Mouse (Mus musculus): Measurements from ENCODE around the gene Taf5l. TPM values are rescaled to one million over a fixed set of nuclear protein-coding genes. Genes with fewer than 3 reads are reported as not detected.
"Not testable (repeated sequence)": the region's sequence is repeated elsewhere in the genome, so short reads cannot be mapped to it uniquely, and the experiment has no call there.

The Taf5l gene
- polyA plus RNA-seq, 1 experiment from 2014 or later = 41.6 TPM

DNA sequence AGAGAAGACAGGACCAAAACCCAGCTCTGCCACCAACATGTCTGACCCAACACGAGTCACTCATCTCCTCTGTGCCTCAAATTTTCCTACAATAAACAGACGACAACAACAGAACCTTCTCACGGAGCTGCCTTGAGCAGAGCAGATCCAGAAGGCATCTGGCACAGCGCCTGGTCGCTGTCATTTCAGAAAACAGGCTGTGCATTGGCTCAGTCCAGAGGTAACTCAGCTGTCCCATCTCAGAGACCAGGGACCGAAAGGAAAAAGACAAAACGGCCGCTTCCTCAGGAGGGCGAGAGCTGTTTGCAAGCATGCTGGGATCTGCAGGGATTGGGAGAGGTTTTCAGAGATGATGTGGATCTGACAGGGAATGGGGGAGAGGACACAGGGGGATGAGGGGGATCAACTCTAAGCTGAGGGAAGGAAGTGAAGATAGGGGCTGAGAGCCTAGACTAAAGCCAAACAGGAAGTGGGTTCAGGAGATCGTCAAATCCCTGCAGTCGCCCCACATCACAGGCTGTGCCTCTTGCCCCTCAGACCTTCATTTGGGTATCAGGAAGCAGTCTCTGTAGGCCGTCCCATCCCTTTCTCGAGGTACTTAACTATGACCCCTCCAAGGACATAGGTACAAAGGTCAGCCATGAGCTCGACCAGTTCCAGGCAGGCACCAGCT lies 42.9 kb downstream of the Taf5l start:
- Histone ChIP-seq H3K27me3 (ENCODE audit: low read depth, poor library complexity, severe bottlenecking) (peaks cover 18% of the 10 kb centered on the region; the same call in 1 of the 2 replicates), H3K36me3 (0 out of 2 replicates have a peak, but pooled peaks cover 4% of the 10 kb centered on the region), H3K27ac (replicated peaks) (0 out of 2 replicates have a peak overlapping the region, but pooled peaks have one; percentile 18), H3K9me3 (replicated peaks) (no peaks in the 10 kb centered on the region), H3K4me3 (0 out of 2 replicates have a peak overlapping the region, but pooled peaks have one; percentile 4), H3K4me1 (peaks cover 19% of the 10 kb centered on the region)
- WGBS = 75% methylated on average over 14 of the region's 14 CpGs
- DNase-seq (ENCODE audit: low spot score) = no peak

DNA sequence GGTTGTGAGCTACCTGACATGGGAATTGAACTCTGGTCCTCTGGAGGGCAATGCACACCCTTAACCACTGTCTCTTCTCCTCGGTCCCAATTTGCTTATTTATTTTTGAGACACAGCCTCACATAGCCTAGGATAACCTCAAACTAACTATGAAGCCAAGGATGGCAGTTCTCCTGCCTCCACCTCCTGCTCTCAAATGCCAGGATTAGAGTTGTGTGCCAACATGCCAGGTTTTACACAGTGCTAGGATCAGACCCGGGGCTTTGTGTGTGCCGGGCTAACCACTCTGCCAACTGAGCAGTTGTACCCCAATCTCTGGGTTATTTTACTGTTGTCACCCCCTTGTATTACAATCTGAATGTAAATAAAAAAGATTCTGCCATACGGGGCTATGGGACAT lies 43.7 kb downstream of the Taf5l start:
- WGBS = 90% methylated on average over 4 of the region's 4 CpGs
- H3K9me3 ChIP-seq (replicated peaks) = no peaks in the 10 kb centered on the region
- no peak for DNase-seq (ENCODE audit: low spot score)
- no peak overlapping the region for H3K27ac ChIP-seq (replicated peaks)
- H3K4me1 ChIP-seq = peaks cover 12% of the 10 kb centered on the region
- peaks cover 18% of the 10 kb centered on the region; the same call in 1 of the 2 replicates for H3K27me3 ChIP-seq (ENCODE audit: low read depth, poor library complexity, severe bottlenecking)
- H3K4me3 ChIP-seq = no peak overlapping the region
- H3K36me3 ChIP-seq = 0 out of 2 replicates have a peak, but pooled peaks cover 4% of the 10 kb centered on the region

GRCm38 (mm10) chr8:123973495-123973894 lies 47.7 kb downstream of the Taf5l start:
- H3K4me1 ChIP-seq = no peaks in the 10 kb centered on the region
- H3K9me3 ChIP-seq (replicated peaks) = no peaks in the 10 kb centered on the region
- no peak overlapping the region for H3K4me3 ChIP-seq
- peaks cover 9% of the 10 kb centered on the region for H3K36me3 ChIP-seq
- no peaks in the 10 kb centered on the region for H3K27me3 ChIP-seq (ENCODE audit: low read depth, poor library complexity, severe bottlenecking)
- WGBS = 85% methylated on average over 1 of the region's 1 CpGs
- no peak overlapping the region for H3K27ac ChIP-seq (replicated peaks)
- no peak for DNase-seq (ENCODE audit: low spot score)

- H3K4me1 ChIP-seq = no peaks in the 10 kb centered on the region
These were observed 54.3 kb downstream of the Taf5l start for GRCm38 (mm10) chr8:123966896-123967295.

GRCm38 (mm10) chr8:123961371-123961770 lies 59.8 kb downstream of the Taf5l start:
- Histone ChIP-seq H3K27me3 (ENCODE audit: low read depth, poor library complexity, severe bottlenecking) (no peaks in the 10 kb centered on the region), H3K27ac (replicated peaks) (no peak overlapping the region), H3K36me3 (peaks cover 64% of the 10 kb centered on the region), H3K4me1 (no peaks in the 10 kb centered on the region), H3K9me3 (replicated peaks) (no peaks in the 10 kb centered on the region), H3K4me3 (no peak overlapping the region)
- DNase-seq (ENCODE audit: low spot score) = no peak
- WGBS = 71% methylated on average over 1 of the region's 1 CpGs

More at GRCm38 (mm10) chr8:123966896-123967295, 54.3 kb downstream of the Taf5l start:
- H3K36me3 ChIP-seq = peaks cover 33% of the 10 kb centered on the region
- H3K4me3 ChIP-seq = no peak overlapping the region
- no peaks in the 10 kb centered on the region for H3K27me3 ChIP-seq (ENCODE audit: low read depth, poor library complexity, severe bottlenecking)
- 66% methylated on average over 2 of the region's 2 CpGs for WGBS
- no peak overlapping the region for H3K27ac ChIP-seq (replicated peaks)
- DNase-seq (ENCODE audit: low spot score) = no peak
- H3K9me3 ChIP-seq (replicated peaks) = no peaks in the 10 kb centered on the region

- not testable (repeated sequence) for H3K4me1 ChIP-seq; DNase-seq (ENCODE audit: low spot score); H3K9me3 ChIP-seq (replicated peaks); H3K27me3 ChIP-seq (ENCODE audit: low read depth, poor library complexity, severe bottlenecking); H3K27ac ChIP-seq (replicated peaks); H3K4me3 ChIP-seq
- WGBS = 91% methylated on average over 5 of the region's 5 CpGs
- peaks cover 59% of the 10 kb centered on the region for H3K36me3 ChIP-seq
These were observed 60.6 kb downstream of the Taf5l start for GRCm38 (mm10) chr8:123960556-123960955.

DNA sequence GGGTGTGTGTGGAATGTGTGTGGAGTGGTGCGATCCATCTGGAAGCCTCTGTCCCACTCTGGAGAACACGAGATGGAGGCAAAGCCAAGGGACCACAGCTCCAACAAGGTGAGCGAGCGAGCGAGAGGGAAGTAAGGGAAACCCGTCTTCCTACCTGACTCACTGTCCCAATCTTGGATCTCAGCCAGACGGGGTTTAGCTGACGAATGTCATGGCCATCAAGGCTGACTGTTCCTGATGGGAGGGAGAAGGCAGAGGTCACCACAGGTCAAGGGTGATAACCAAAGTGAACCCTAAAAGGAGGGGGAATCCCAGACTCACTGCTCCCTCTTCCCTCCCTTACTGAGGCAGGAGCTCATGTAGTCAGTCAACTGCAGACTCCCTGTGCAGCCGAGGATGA lies 61.1 kb downstream of the Taf5l start:
- Histone ChIP-seq H3K4me3 (no peak overlapping the region), H3K36me3 (peaks cover 63% of the 10 kb centered on the region), H3K27ac (replicated peaks) (no peak overlapping the region), H3K9me3 (replicated peaks) (no peaks in the 10 kb centered on the region), H3K27me3 (ENCODE audit: low read depth, poor library complexity, severe bottlenecking) (no peaks in the 10 kb centered on the region), H3K4me1 (no peaks in the 10 kb centered on the region)
- WGBS = 87% methylated on average over 9 of the region's 9 CpGs
- DNase-seq (ENCODE audit: low spot score) = no peak

DNA sequence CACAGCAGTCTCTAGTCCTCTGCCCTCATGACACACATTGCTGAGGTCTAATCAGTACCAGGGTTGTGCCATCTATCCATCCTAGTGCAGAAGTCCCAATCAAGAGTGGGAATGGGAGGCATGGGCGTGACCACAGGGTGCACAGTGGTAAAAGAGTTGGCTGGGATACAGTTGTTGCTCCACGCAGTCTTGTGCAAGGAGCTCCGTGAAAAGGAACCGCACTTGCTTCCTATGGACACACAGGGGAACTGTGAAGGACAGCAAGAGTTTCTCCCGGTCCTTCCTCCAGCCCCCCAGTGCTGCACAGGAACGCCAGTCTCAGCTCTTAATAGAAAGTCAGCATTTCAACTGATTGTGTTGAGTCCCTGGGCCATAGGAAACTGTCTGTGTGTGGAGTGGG lies 61.7 kb downstream of the Taf5l start:
- 95% methylated on average over 6 of the region's 6 CpGs for WGBS
- DNase-seq (ENCODE audit: low spot score) = no peak
- peaks cover 65% of the 10 kb centered on the region for H3K36me3 ChIP-seq
- H3K27ac ChIP-seq (replicated peaks) = no peak overlapping the region
- no peaks in the 10 kb centered on the region for H3K4me1 ChIP-seq
- H3K4me3 ChIP-seq = no peak overlapping the region
- H3K9me3 ChIP-seq (replicated peaks) = no peaks in the 10 kb centered on the region
- H3K27me3 ChIP-seq (ENCODE audit: low read depth, poor library complexity, severe bottlenecking) = no peaks in the 10 kb centered on the region

DNA sequence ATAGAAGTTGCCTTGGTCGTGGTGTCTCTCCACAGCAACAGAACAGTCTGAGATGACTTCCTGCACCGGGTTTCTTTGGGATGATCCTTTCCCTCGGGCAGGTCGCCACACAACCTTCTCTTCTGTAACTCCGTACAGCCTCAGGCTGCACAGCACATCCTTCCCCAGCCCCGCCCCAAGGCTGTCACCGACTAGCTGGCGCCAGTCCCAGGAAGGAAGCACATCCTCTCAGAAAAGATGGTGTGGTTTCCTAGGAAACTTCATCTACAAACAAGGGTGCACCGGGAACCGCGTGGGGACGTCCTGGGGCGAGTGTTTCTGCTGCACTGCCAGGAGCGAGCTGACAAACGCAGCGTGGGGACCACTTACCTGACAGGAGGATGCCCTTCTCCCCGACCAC lies 63.1 kb downstream of the Taf5l start:
- peaks cover 66% of the 10 kb centered on the region for H3K36me3 ChIP-seq
- H3K9me3 ChIP-seq (replicated peaks) = no peaks in the 10 kb centered on the region
- H3K4me1 ChIP-seq = no peaks in the 10 kb centered on the region
- WGBS = 87% methylated on average over 17 of the region's 17 CpGs
- H3K27ac ChIP-seq (replicated peaks) = no peak overlapping the region
- no peak overlapping the region for H3K4me3 ChIP-seq
- DNase-seq (ENCODE audit: low spot score) = no peak
- no peaks in the 10 kb centered on the region for H3K27me3 ChIP-seq (ENCODE audit: low read depth, poor library complexity, severe bottlenecking)

GRCm38 (mm10) chr8:123954246-123954645 lies 67.0 kb downstream of the Taf5l start:
- no peak for DNase-seq (ENCODE audit: low spot score)
- no peak overlapping the region for H3K27ac ChIP-seq (replicated peaks)
- H3K4me3 ChIP-seq = no peak overlapping the region
- H3K9me3 ChIP-seq (replicated peaks) = no peaks in the 10 kb centered on the region
- H3K27me3 ChIP-seq (ENCODE audit: low read depth, poor library complexity, severe bottlenecking) = no peaks in the 10 kb centered on the region
- peaks cover 8% of the 10 kb centered on the region for H3K4me1 ChIP-seq
- H3K36me3 ChIP-seq = peaks cover 40% of the 10 kb centered on the region
- 89% methylated on average over 8 of the region's 8 CpGs for WGBS

DNA sequence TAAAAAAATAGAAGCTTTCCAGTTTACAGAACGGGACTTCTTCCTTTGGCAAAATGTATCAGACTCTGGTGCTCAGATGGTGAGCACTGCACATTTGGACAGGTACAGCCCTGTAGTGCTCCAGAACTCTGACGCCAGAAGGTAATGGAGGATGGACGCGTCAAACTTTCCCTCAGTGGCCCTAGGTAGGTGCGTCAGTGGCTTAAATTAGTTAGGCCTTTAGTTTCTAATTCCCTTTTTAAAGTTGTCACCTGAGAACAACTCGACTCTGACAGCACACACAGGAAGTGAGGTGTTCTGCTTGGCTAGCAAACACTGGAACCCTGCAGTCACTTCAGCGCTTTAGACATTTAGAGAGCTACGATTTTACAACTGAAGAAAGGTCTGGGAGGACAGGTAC lies 67.5 kb downstream of the Taf5l start:
- Histone ChIP-seq H3K4me1 (peaks cover 8% of the 10 kb centered on the region), H3K27ac (replicated peaks) (no peak overlapping the region), H3K9me3 (replicated peaks) (no peaks in the 10 kb centered on the region), H3K27me3 (ENCODE audit: low read depth, poor library complexity, severe bottlenecking) (no peaks in the 10 kb centered on the region), H3K36me3 (peaks cover 35% of the 10 kb centered on the region), H3K4me3 (no peak overlapping the region)
- WGBS = 87% methylated on average over 8 of the region's 8 CpGs
- DNase-seq (ENCODE audit: low spot score) = no peak

DNA sequence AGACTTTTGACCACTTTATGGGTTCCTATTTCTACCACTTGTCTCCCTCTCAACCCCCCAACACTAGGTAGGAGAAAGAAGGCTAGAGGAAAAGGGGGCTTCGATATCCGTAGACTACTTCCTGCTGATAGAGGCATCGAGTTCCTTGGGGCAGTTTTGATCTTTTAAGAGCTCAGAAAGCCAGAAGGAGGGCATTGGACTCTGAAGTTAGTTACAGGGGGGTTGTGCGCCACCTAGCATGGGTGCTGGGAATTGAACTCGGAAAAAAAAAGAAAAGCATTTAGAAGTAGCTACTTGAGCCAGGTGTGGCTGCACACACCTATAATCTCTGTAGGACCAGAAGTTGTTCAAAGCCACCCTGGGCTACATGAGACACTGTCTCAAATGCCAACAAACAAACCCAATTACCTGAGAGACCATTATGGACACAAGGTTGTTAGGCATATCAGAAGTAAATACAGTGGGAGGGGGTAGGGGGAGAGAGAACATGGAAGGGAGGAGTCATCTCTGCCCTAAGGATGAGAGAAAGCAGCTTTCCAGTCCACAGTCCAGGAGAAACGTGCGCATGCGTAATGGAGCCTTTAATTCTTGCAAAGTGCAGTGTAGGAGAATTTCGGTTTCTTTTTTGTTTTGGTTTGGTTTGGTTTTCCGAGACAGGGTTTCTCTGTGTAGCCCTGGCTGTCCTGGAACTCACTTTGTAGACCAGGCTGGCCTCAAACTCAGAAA lies 71.0 kb downstream of the Taf5l start:
- peaks cover 17% of the 10 kb centered on the region for H3K4me1 ChIP-seq

DNA sequence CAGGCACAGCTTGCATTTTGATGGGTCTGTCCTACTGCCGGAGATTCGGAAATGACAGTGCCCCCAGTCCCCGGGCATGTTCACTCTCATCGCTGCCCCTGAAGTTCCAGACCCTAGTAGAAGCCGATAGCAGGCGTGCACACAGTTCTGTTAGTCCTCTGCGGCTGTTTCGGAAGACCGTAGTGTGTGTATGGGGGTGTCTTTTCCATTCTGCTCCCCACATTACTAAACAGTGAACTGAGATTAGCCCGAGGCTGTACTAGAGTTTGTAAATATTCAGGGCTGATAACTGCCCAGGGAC lies 71.6 kb downstream of the Taf5l start:
- DNase-seq (ENCODE audit: low spot score) = no peak
- H3K27ac ChIP-seq (replicated peaks) = peak overlapping the region; percentile 89
- no peaks in the 10 kb centered on the region for H3K9me3 ChIP-seq (replicated peaks)
- peaks cover 17% of the 10 kb centered on the region for H3K4me1 ChIP-seq
- peaks cover 34% of the 10 kb centered on the region for H3K36me3 ChIP-seq
- H3K27me3 ChIP-seq (ENCODE audit: low read depth, poor library complexity, severe bottlenecking) = no peaks in the 10 kb centered on the region
- 7% methylated on average over 10 of the region's 10 CpGs for WGBS
- H3K4me3 ChIP-seq = peak overlapping the region; percentile 96

More for the DNA sequence above, 71.0 kb downstream of the Taf5l start:
- WGBS = 32% methylated on average over 10 of the region's 10 CpGs
- H3K4me3 ChIP-seq = peak overlapping the region; percentile 96
- no peaks in the 10 kb centered on the region for H3K27me3 ChIP-seq (ENCODE audit: low read depth, poor library complexity, severe bottlenecking)
- peaks cover 34% of the 10 kb centered on the region for H3K36me3 ChIP-seq
- no peaks in the 10 kb centered on the region for H3K9me3 ChIP-seq (replicated peaks)
- peak overlapping the region; percentile 89 for H3K27ac ChIP-seq (replicated peaks)
- peak; percentile 53 for DNase-seq (ENCODE audit: low spot score)
